Mouse (Mus musculus) midbrain, embryonic 10.5 days (tissue): ENCODE measurements around the gene Sumo2. TPM values are rescaled to one million over a fixed set of nuclear protein-coding genes. Genes with fewer than 3 reads are reported as not detected.

Experiments
- DNase-seq: peaks from one replicate; pipeline ENCODE4 v3.0.0-alpha.2; 2017; ENCODE audit warnings: low spot score
- H3K27ac ChIP-seq: fragments of 300-500 bp; sonication (generic); replicated peaks from 2 replicates; pipeline ENCODE4 v1.5.1; 2016; ENCODE audit warnings: mild to moderate bottlenecking
- H3K27me3 ChIP-seq: fragments of 300-500 bp; sonication (generic); 2 replicates; pipeline ENCODE4 v1.6.1; 2016; ENCODE audit warnings: low read depth, mild to moderate bottlenecking; ENCODE audit not compliant: poor library complexity, severe bottlenecking
- H3K36me3 ChIP-seq: fragments of 300-500 bp; sonication (generic); 2 replicates; pipeline ENCODE4 v1.6.1; 2016; ENCODE audit warnings: mild to moderate bottlenecking, moderate library complexity
- H3K4me1 ChIP-seq: fragments of 300-500 bp; sonication (generic); 2 replicates; pipeline ENCODE4 v1.6.1; 2016
- H3K4me3 ChIP-seq: fragments of 300-500 bp; sonication (generic); 2 replicates; pipeline ENCODE4 v1.5.1; 2016; ENCODE audit warnings: mild to moderate bottlenecking, moderate library complexity
- H3K9me3 ChIP-seq: fragments of 300-500 bp; sonication (generic); replicated peaks from 2 replicates; pipeline ENCODE4 v1.6.1; 2016; ENCODE audit warnings: mild to moderate bottlenecking
- WGBS: fragments of 180-500 bp; shearing (Covaris S2); methylation state at CpG from one replicate; pipeline ENCODE4 v1.1.7; 2016; 5-methylcytosine and 5-hydroxymethylcytosine counted together
- polyA plus RNA-seq: library from polyadenylated mRNA; unstranded; fragments of >200 nt; fragmentation: Nextera tagmentation; extraction: Ambion mirVana; gene quantifications from 2 replicates; pipeline ENCODE4 v1.2.1, GENCODE M21; 2016

Gene Sumo2
- polyA plus RNA-seq, 1 experiment from 2014 or later = 1,519 TPM

- no peaks in the 10 kb centered on the region for H3K9me3 ChIP-seq
- peak within 1 kb of the TSS; percentile 87 for H3K27ac ChIP-seq
- peaks cover 40% of the 10 kb centered on the region for H3K4me1 ChIP-seq
- H3K4me3 ChIP-seq = peak within 1 kb of the TSS; percentile 90
- peaks cover 3% of the 10 kb centered on the region; the same call in 1 of the 2 replicates for H3K36me3 ChIP-seq
- H3K27me3 ChIP-seq = no peaks in the 10 kb centered on the region
- peak; percentile 95 for DNase-seq
- WGBS = under 1% methylated on average over 26 of the region's 26 CpGs
These were observed 60.9 kb downstream of the Sumo2 start, which contains the start of gene Armc7 for GRCm38 (mm10) chr11:115475025-115475757. Armc7 (plus strand) TSS chr11:115475667.

GRCm38 (mm10) chr11:115473626-115474275 is 62.3 kb downstream of the Sumo2 start:
- DNase-seq = peak; percentile 91
- Histone ChIP-seq H3K27ac (peak overlapping the region; percentile 77), H3K9me3 (no peaks in the 10 kb centered on the region), H3K4me3 (peak overlapping the region; percentile 21; the same call in 1 of the 2 replicates), H3K36me3 (no peaks in the 10 kb centered on the region), H3K27me3 (no peaks in the 10 kb centered on the region), H3K4me1 (peaks cover 40% of the 10 kb centered on the region)
- 28% methylated on average over 15 of the region's 15 CpGs for WGBS

Other genes with a start within 250 kb of the Sumo2 start
- 0.22 and 0.37 TPM in 2 replicates for gene Fads6, start 238.6 kb downstream of the Sumo2 start, polyA plus RNA-seq
- not detected in 2 replicates for gene Otop2, start 229.1 kb downstream of the Sumo2 start, polyA plus RNA-seq
- not detected in 2 replicates for gene Ush1g, start 214.2 kb downstream of the Sumo2 start, polyA plus RNA-seq
- gene Otop3, start 201.5 kb downstream of the Sumo2 start, polyA plus RNA-seq = 0.37 and 0.42 TPM in 2 replicates
- 12.1 and 18.1 TPM in 2 replicates for gene Hid1, start 168.5 kb downstream of the Sumo2 start, polyA plus RNA-seq
- 16.1 and 19.7 TPM in 2 replicates for gene Cdr2l, start 154.4 kb downstream of the Sumo2 start, polyA plus RNA-seq
- 256 and 270 TPM in 2 replicates for gene Mrpl58, start 132.5 kb downstream of the Sumo2 start, polyA plus RNA-seq
- gene Atp5h, start 116.3 kb downstream of the Sumo2 start, polyA plus RNA-seq = 926 and 929 TPM in 2 replicates
- gene Kctd2, start 116.1 kb downstream of the Sumo2 start, polyA plus RNA-seq = 9.9 and 18.8 TPM in 2 replicates
- gene Trim80, start 95.7 kb downstream of the Sumo2 start, polyA plus RNA-seq = 0.14 and 0.15 TPM in 2 replicates
- gene Slc16a5, start 73.8 kb downstream of the Sumo2 start, polyA plus RNA-seq = 0.11 and 0.17 TPM in 2 replicates
- 6.6 and 9.4 TPM in 2 replicates for gene Armc7, start 60.6 kb downstream of the Sumo2 start, polyA plus RNA-seq
- gene Nt5c, start 44.4 kb downstream of the Sumo2 start, polyA plus RNA-seq = 87.7 and 89.7 TPM in 2 replicates
- 780 and 877 TPM in 2 replicates for gene Jpt1, start 21.9 kb downstream of the Sumo2 start, polyA plus RNA-seq
- 229 and 265 TPM in 2 replicates for gene Nup85, start 28.2 kb upstream of the Sumo2 start, polyA plus RNA-seq
- 106 and 107 TPM in 2 replicates for gene Mrps7, start 67.6 kb upstream of the Sumo2 start, polyA plus RNA-seq
- gene Gga3, start 67.8 kb upstream of the Sumo2 start, polyA plus RNA-seq = 34.1 and 35.4 TPM in 2 replicates
- gene Mif4gd, start 76.7 kb upstream of the Sumo2 start, polyA plus RNA-seq = 18.5 and 20.6 TPM in 2 replicates
- 24.9 and 25.8 TPM in 2 replicates for gene Slc25a19, start 92.0 kb upstream of the Sumo2 start, polyA plus RNA-seq
- 81.7 and 88.3 TPM in 2 replicates for gene Grb2, start 172.3 kb upstream of the Sumo2 start, polyA plus RNA-seq
- 39.6 and 45.2 TPM in 2 replicates for gene Tmem94, start 229.2 kb upstream of the Sumo2 start, polyA plus RNA-seq